Mouse (Mus musculus) gastrocnemius, postnatal 14 days (tissue): ENCODE measurements around the gene Aspscr1. TPM values are rescaled to one million over a fixed set of nuclear protein-coding genes. Genes with fewer than 3 reads are reported as not detected.
"Not testable (repeated sequence)": the region's sequence is repeated elsewhere in the genome, so short reads cannot be mapped to it uniquely, and the experiment has no call there.

ENCODE experiments used
- DNase-seq: peaks from one replicate; pipeline ENCODE4 v3.0.0; 2021; ENCODE audit warnings: mixed read lengths
- intact Hi-C: fragments of 180-260 bp; cut with DNase I; formaldehyde crosslinking; loops from one replicate; pipeline ENCODE4 v1.15.1; 2025; ENCODE audit warnings: low total_unique reads
- microRNA-seq, 2 experiments: library from miRNA; unstranded; fragments of <30 nt; microRNA quantifications; one replicate each; pipeline ENCODE4 v1.2.0; 2021
- total RNA-seq, 2 experiments: library from RNA; stranded (reverse); gene quantifications; 2 replicates each; pipeline ENCODE4 v1.2.3; 2021

Gene Aspscr1
- total RNA-seq, 2 experiments from 2014 or later, result 25.0 to 26.9 TPM

GRCm38 (mm10) chr11:120727169-120727527 is 54.4 kb downstream of the Aspscr1 start, which contains the start of gene Dcxr:
Gene Dcxr, minus strand, starts transcription at chr11:120727281.
- intact Hi-C loops, result no loop called here
- peak; percentile 89 for DNase-seq

- no peak for DNase-seq
- intact Hi-C loops, result no loop called here
Measured at GRCm38 (mm10) chr11:120727564-120727963, 54.8 kb downstream of the Aspscr1 start.

GRCm38 (mm10) chr11:120728530-120729240 is 55.9 kb downstream of the Aspscr1 start:
- intact Hi-C loops, result no loop called here

GRCm38 (mm10) chr11:120729432-120730050 is 56.8 kb downstream of the Aspscr1 start:
- intact Hi-C loops, DNase-seq: not testable (repeated sequence)

More at GRCm38 (mm10) chr11:120728530-120729240, 55.9 kb downstream of the Aspscr1 start:
- no peak for DNase-seq

GRCm38 (mm10) chr11:120730331-120730870 is 57.6 kb downstream of the Aspscr1 start:
- intact Hi-C loops, result no loop called here
- no peak for DNase-seq

GRCm38 (mm10) chr11:120731395-120731794 is 58.6 kb downstream of the Aspscr1 start:
- DNase-seq, result no peak
- intact Hi-C loops, result no loop called here

- intact Hi-C loops, result no loop called here
- no peak for DNase-seq
Measured at GRCm38 (mm10) chr11:120731858-120732680, 59.3 kb downstream of the Aspscr1 start, which contains the start of gene Cbr2. Gene Cbr2, minus strand, starts transcription at chr11:120732114.

- intact Hi-C loops, result no loop called here
- peak; percentile 55 for DNase-seq
Measured at GRCm38 (mm10) chr11:120733521-120733920, 60.7 kb downstream of the Aspscr1 start.

GRCm38 (mm10) chr11:120736424-120736823 is 63.7 kb downstream of the Aspscr1 start:
- no peak for DNase-seq
- intact Hi-C loops, result no loop called here

- no peak for DNase-seq
- intact Hi-C loops, result no loop called here
Measured at GRCm38 (mm10) chr11:120740981-120741380, 68.2 kb downstream of the Aspscr1 start.

GRCm38 (mm10) chr11:120744121-120744701 is 71.4 kb downstream of the Aspscr1 start:
- no peak for DNase-seq
- intact Hi-C loops, result no loop called here

GRCm38 (mm10) chr11:120747974-120748373 is 75.2 kb downstream of the Aspscr1 start:
- intact Hi-C loops, result no loop called here
- no peak for DNase-seq

- DNase-seq, result no peak
- intact Hi-C loops, result no loop called here
Measured at GRCm38 (mm10) chr11:120749430-120749829, 76.7 kb downstream of the Aspscr1 start.

- intact Hi-C loops, result no loop called here
- no peak for DNase-seq
Measured at GRCm38 (mm10) chr11:120751606-120752005, 78.8 kb downstream of the Aspscr1 start.

Small RNAs within 50 kb of the gene (microRNA-seq; reads per million reads assigned to microRNA genes)
- 0 reads per million in 2 experiments for gene Mir6936

Other genes starting within 250 kb of the Aspscr1 start
- gene Nploc4, start 235.3 kb upstream of the Aspscr1 start, total RNA-seq, result 10 to 100 TPM; 55.1 to 61.7 TPM
- gene Tspan10, start 230.3 kb upstream of the Aspscr1 start, total RNA-seq, result not detected
- gene Pde6g, start 219.5 kb upstream of the Aspscr1 start, total RNA-seq, result under 1 TPM; 0.16 to 0.35 TPM
- gene Oxld1, start 214.9 kb upstream of the Aspscr1 start, total RNA-seq, result 10 to 100 TPM; 26.5 to 29.0 TPM
- gene Ccdc137, start 214.9 kb upstream of the Aspscr1 start, total RNA-seq, result 1 to 10 TPM; 4.3 to 5.3 TPM
- 10 to 100 TPM; 11.4 to 11.8 TPM for gene Arl16, start 205.4 kb upstream of the Aspscr1 start, total RNA-seq
- 100 to 1,000 TPM; 133 to 143 TPM for gene Mrpl12, start 188.4 kb upstream of the Aspscr1 start, total RNA-seq
- gene Slc25a10, start 181.1 kb upstream of the Aspscr1 start, total RNA-seq, result 1 to 10 TPM; 5.1 to 7.0 TPM
- under 1 TPM in 1 of 2 experiments, not detected in 1; 0.38 TPM for gene Gcgr, start 142.3 kb upstream of the Aspscr1 start, total RNA-seq
- 10 to 100 TPM; 31.1 to 33.3 TPM for gene Mcrip1, start 123.2 kb upstream of the Aspscr1 start, total RNA-seq
- gene Ppp1r27, start 121.8 kb upstream of the Aspscr1 start, total RNA-seq, result 100 to 1,000 TPM; 159 to 234 TPM
- gene P4hb, start 99.7 kb upstream of the Aspscr1 start, total RNA-seq, result 100 to 1,000 TPM; 264 to 301 TPM
- 100 to 1,000 TPM; 118 to 144 TPM for gene Arhgdia, start 91.3 kb upstream of the Aspscr1 start, total RNA-seq
- gene Alyref, start 74.6 kb upstream of the Aspscr1 start, total RNA-seq, result 10 to 100 TPM; 44.6 to 60.9 TPM
- 10 to 100 TPM; 54.0 to 55.6 TPM for gene Anapc11, start 74.6 kb upstream of the Aspscr1 start, total RNA-seq
- gene Npb, start 64.5 kb upstream of the Aspscr1 start, total RNA-seq, result not detected
- gene Pcyt2, start 55.0 kb upstream of the Aspscr1 start, total RNA-seq, result 10 to 100 TPM; 25.7 to 25.8 TPM
- 1 to 10 TPM; 5.2 to 5.4 TPM for gene Sirt7, start 47.7 kb upstream of the Aspscr1 start, total RNA-seq
- 10 to 100 TPM; 29.9 to 33.1 TPM for gene Mafg, start 39.4 kb upstream of the Aspscr1 start, total RNA-seq
- 10 to 100 TPM; 10.3 to 13.3 TPM for gene Pycr1, start 29.2 kb upstream of the Aspscr1 start, total RNA-seq
- gene Myadml2, start 24.8 kb upstream of the Aspscr1 start, total RNA-seq, result 100 to 1,000 TPM; 111 to 136 TPM
- gene Notum, start 11.8 kb upstream of the Aspscr1 start, total RNA-seq, result under 1 TPM in 1 of 2 experiments, not detected in 1; 0.39 TPM
- gene Cenpx, start 40.8 kb downstream of the Aspscr1 start, total RNA-seq, result 10 to 100 TPM; 25.7 to 33.3 TPM
- gene Lrrc45, start 41.0 kb downstream of the Aspscr1 start, total RNA-seq, result 1 to 10 TPM; 5.2 to 5.4 TPM
- 1 to 10 TPM; 1.5 to 1.9 TPM for gene Rac3, start 48.5 kb downstream of the Aspscr1 start, total RNA-seq
- 1 to 10 TPM; 5.4 to 6.2 TPM for gene Dcxr, start 54.3 kb downstream of the Aspscr1 start, total RNA-seq
- 10 to 100 TPM; 10.6 to 14.4 TPM for gene Cbr2, start 59.1 kb downstream of the Aspscr1 start, total RNA-seq
- 10 to 100 TPM; 12.4 to 14.6 TPM for gene Hmga1b, start 89.8 kb downstream of the Aspscr1 start, total RNA-seq
- gene Rfng, start 111.2 kb downstream of the Aspscr1 start, total RNA-seq, result 1 to 10 TPM; 6.7 to 7.9 TPM
- 10 to 100 TPM; 49.5 to 51.8 TPM for gene Gps1, start 111.3 kb downstream of the Aspscr1 start, total RNA-seq
- 10 to 100 TPM; 35.2 to 37.4 TPM for gene Dus1l, start 123.4 kb downstream of the Aspscr1 start, total RNA-seq
- gene Fasn, start 151.6 kb downstream of the Aspscr1 start, total RNA-seq, result 10 to 100 TPM; 13.9 to 19.4 TPM